Mouse (Mus musculus) pancreas, adult 10 weeks (tissue): Measurements from ENCODE around the gene Olfr332. TPM values are rescaled to one million over a fixed set of nuclear protein-coding genes. Genes with fewer than 3 reads are reported as not detected.

ENCODE experiments used
- polyA plus RNA-seq: library from polyadenylated mRNA; stranded (reverse); fragments of 350-450 nt; fragmentation: Illumina TruSeq; extraction: RNeasy Lipid Tissue Mini Kit (QIAGEN cat#74804); gene quantifications from one replicate; pipeline ENCODE4 v1.2.3, GENCODE M21; 2015; ENCODE audit warnings: low read depth, low replicate concordance; ENCODE audit not compliant: insufficient read depth

The Olfr332 gene
- not detected for polyA plus RNA-seq

DNA sequence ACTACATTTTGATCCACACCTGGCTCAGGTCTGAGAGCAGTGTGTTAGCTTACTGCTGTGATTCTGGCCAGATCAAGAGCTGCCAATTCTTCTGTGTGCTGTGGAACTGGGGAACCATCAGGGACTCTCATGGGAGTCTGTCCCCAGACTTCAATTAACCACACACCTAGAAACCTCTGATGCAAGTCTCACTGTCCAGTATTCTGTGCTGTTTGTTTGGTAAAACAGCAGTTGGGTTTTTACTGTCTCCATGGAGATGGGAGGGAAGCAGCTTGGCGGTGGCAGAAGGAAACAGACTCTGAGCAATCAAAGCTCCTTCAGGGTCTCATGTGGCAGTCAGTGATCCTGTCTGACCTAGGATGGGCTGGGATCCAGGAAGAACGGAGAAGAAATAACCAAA is at the start of gene Olfr332:
Olfr332 (minus strand) TSS at position 101 of the 400 bp plus-strand sequence.

DNA sequence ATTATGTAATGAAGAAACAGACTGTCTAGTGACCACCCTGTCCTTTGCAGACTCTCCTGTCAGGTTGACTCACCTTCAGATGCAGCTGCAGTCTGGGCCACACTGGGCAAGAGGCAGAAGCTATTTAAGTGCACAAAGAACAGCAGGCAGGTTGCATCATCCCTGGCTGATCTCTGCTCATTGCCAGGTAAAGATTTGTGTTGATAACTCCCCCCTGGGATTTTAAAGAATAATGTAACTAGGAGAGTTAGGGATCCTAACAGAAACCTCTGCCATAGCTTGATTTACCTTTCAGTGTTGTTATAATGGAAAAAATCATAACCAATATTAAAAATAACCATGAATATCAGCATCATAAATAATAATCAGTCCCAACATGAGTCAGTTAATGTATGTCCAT is 42.4 kb upstream of the Olfr332 start, which contains the start of gene Olfr330:
Olfr330 (minus strand) TSS at position 101 of the 400 bp plus-strand sequence.

DNA sequence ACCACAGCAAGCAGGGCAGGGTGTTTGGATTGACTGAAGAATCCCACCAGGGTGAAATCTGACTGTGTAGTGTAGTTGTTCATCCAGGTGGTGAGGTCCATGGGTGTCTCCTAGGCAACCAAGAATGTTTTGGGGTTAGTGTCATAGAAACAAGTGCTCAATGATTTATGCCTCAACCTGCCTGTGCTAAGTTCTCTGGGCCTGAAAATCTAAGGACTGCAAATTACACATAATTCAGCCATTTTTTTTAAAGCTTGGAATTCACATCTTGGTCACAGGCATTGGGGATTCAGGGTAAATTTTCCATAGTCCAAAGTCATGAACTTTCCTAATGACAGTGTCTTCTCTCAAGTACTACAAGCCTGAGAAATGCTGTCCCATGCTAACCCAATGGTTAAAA is 10.1 kb upstream of the Olfr332 start, which contains the start of gene Olfr331:
Olfr331 (minus strand) TSS at position 101 of the 400 bp plus-strand sequence.

DNA sequence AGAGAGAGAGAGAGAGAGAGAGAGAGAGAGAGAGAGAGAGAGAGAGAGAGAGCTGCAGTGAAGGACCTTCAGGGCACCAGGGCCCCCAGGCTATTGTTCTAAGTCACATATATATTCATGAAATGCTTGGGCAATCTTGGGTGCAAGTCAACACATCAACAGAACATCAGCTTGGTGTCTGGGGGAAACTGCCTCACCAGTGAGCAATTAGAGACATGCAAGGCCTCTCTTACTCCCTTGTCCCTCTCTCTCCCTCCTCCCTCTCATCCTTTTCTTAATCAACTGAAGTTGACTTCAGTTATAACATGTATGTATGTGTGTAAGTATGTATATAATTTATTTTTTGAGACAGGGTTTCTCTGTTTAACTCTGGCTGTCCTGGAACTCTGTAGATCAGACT is 30.2 kb downstream of the Olfr332 start, which contains the start of gene Olfr30:
Olfr30 (minus strand) TSS at position 101 of the 400 bp plus-strand sequence.

DNA sequence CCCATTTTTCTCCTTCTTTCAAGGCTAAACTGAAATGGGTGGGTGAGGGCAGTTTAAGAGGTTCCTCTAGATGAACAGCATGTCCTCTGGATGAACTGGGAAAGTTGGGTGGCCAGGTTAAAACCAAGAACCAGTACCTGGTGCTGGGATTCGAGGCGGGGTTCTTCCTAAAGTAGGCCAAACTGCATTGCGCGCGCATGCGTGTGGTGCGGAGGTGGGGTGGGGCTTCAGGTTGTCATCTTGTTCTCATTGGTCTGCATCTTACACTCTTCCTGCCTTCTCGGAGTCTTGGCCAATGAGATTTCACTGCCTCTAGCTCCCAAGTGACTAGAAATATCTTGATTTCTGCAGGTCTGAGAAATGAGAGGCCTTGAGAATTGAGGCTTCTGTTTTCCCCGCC is 39.6 kb downstream of the Olfr332 start, which contains the start of gene Lypd9:
Lypd9 (minus strand) TSS at position 165 of the 400 bp plus-strand sequence.

Other genes with a start within 250 kb of the Olfr332 start
- not detected for gene 4930438A08Rik, start 217.8 kb downstream of the Olfr332 start, polyA plus RNA-seq
- gene Zfp692, start 185.5 kb downstream of the Olfr332 start, polyA plus RNA-seq = 19.3 TPM
- 11.3 TPM for gene Zfp672, start 162.2 kb downstream of the Olfr332 start, polyA plus RNA-seq
- gene Sh3bp5l, start 161.8 kb downstream of the Olfr332 start, polyA plus RNA-seq = 5.0 TPM
- not detected for gene Lypd8, start 113.5 kb downstream of the Olfr332 start, polyA plus RNA-seq
- not detected for gene 1810065E05Rik, start 71.4 kb downstream of the Olfr332 start, polyA plus RNA-seq
- gene Gm12253, start 60.0 kb downstream of the Olfr332 start, polyA plus RNA-seq = not detected
- gene Lypd9, start 39.6 kb downstream of the Olfr332 start, polyA plus RNA-seq = not detected
- gene Olfr30, start 30.3 kb downstream of the Olfr332 start, polyA plus RNA-seq = not detected
- not detected for gene Olfr331, start 10.0 kb upstream of the Olfr332 start, polyA plus RNA-seq
- gene Olfr330, start 42.3 kb upstream of the Olfr332 start, polyA plus RNA-seq = not detected
- not detected for gene Olfr329-ps, start 53.9 kb upstream of the Olfr332 start, polyA plus RNA-seq
- gene Olfr328, start 63.1 kb upstream of the Olfr332 start, polyA plus RNA-seq = not detected
- gene Olfr224, start 78.0 kb upstream of the Olfr332 start, polyA plus RNA-seq = not detected
- gene Olfr325, start 85.2 kb upstream of the Olfr332 start, polyA plus RNA-seq = not detected
- gene Olfr324, start 102.6 kb upstream of the Olfr332 start, polyA plus RNA-seq = not detected
- gene 2210407C18Rik, start 123.5 kb upstream of the Olfr332 start, polyA plus RNA-seq = not detected
- gene Olfr323, start 137.9 kb upstream of the Olfr332 start, polyA plus RNA-seq = not detected
- gene Trim58, start 147.9 kb upstream of the Olfr332 start, polyA plus RNA-seq = not detected
- not detected for gene Olfr322, start 166.2 kb upstream of the Olfr332 start, polyA plus RNA-seq
- gene Olfr320, start 188.5 kb upstream of the Olfr332 start, polyA plus RNA-seq = not detected
- gene Olfr319, start 206.6 kb upstream of the Olfr332 start, polyA plus RNA-seq = not detected
- not detected for gene Olfr318, start 231.5 kb upstream of the Olfr332 start, polyA plus RNA-seq
- not detected for gene Olfr317, start 246.7 kb upstream of the Olfr332 start, polyA plus RNA-seq